Mouse (Mus musculus) intestine, embryonic 15.5 days (tissue): Measurements from ENCODE around the gene Atrnl1. TPM values are rescaled to one million over a fixed set of nuclear protein-coding genes. Genes with fewer than 3 reads are reported as not detected.

ENCODE experiments used
- ATAC-seq: fragments of 200-750 bp; cut with Nextera tagmentation; 2 replicates; pipeline ENCODE4 v1.8.0; 2017; ENCODE audit warnings: moderate TSS enrichment, moderate library complexity
- H3K27ac ChIP-seq: fragments of 300-500 bp; sonication (generic); 2 replicates; pipeline ENCODE4 v1.5.1; 2015; ENCODE audit warnings: mild to moderate bottlenecking, inconsistent platforms
- H3K27me3 ChIP-seq: fragments of 300-500 bp; sonication (generic); replicated peaks from 2 replicates; pipeline ENCODE4 v1.6.1; 2015; ENCODE audit warnings: inconsistent platforms
- H3K36me3 ChIP-seq: fragments of 300-500 bp; sonication (generic); 2 replicates; pipeline ENCODE4 v1.6.1; 2015; ENCODE audit warnings: inconsistent platforms
- H3K4me1 ChIP-seq: fragments of 300-500 bp; sonication (generic); replicated peaks from 2 replicates; pipeline ENCODE4 v1.6.1; 2015; ENCODE audit warnings: inconsistent platforms
- H3K4me2 ChIP-seq: fragments of 300-500 bp; sonication (generic); replicated peaks from 2 replicates; pipeline ENCODE4 v1.6.1; 2015; ENCODE audit warnings: mild to moderate bottlenecking, inconsistent platforms
- H3K4me3 ChIP-seq: fragments of 300-500 bp; sonication (generic); replicated peaks from 2 replicates; pipeline ENCODE4 v1.5.1; 2015; ENCODE audit warnings: inconsistent platforms
- H3K9ac ChIP-seq: fragments of 300-500 bp; sonication (generic); 2 replicates; pipeline ENCODE4 v1.6.1; 2015; ENCODE audit warnings: inconsistent platforms
- H3K9me3 ChIP-seq: fragments of 300-500 bp; sonication (generic); 2 replicates; pipeline ENCODE4 v1.6.1; 2016; ENCODE audit warnings: inconsistent platforms
- WGBS: fragments of 180-500 bp; shearing (Covaris S2); methylation state at CpG from one replicate; pipeline ENCODE4 v1.1.7; 2015; 5-methylcytosine and 5-hydroxymethylcytosine counted together
- polyA plus RNA-seq: library from polyadenylated mRNA; unstranded; fragments of >200 nt; fragmentation: Nextera tagmentation; extraction: Ambion mirVana; gene quantifications from 2 replicates; pipeline ENCODE4 v1.2.1, GENCODE M21; 2015

Gene Atrnl1
- polyA plus RNA-seq, 1 experiment from 2014 or later: 4.6 TPM

DNA sequence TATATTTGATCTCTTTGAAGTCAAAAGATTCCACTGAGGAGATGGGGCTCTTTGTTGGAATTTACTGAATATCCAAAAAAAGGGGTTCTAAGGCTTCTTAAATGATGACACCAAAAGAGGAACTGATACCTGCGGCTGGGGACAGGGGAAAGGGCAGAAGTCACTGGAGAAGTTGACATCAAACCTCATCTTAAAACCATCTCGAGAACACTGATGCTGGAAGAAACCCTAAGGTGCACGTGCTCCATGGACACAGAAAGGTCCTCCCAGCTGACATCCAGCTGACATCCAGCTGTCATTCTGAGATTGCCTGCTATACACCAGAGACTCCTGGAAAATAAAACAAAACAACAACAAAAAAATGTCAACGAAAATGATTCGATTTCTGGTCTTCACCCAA, 19.9 kb upstream of the Atrnl1 start:
- H3K4me3 ChIP-seq: no peak overlapping the region
- 68% methylated on average over 5 of the region's 5 CpGs for WGBS

DNA sequence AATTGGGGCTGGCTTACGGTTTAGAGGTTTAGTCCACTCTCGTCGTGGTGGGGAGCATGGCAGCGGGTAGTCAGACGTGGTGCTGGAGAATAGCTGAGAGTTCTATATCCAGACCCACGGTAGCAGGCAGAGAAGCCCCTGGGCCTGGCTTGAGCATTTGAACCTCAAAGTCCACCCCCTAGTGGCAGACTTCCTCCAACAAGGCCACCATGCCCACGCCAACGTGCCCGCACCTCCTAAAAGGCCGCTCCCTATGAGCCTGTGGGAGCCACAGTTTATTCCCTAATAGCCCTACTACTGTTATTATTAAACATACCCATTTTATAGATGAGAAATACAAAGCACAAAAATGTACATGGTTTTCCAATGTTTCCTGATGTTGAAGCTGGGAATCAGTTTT, 19.2 kb upstream of the Atrnl1 start:
- H3K4me2 ChIP-seq: no peak overlapping the region
- no peaks in the 10 kb centered on the region for H3K4me1 ChIP-seq
- no peak overlapping the region for H3K9ac ChIP-seq
- no peaks in the 10 kb centered on the region for H3K36me3 ChIP-seq
- H3K27ac ChIP-seq: no peak overlapping the region
- ATAC-seq: no peak
- H3K9me3 ChIP-seq: no peaks in the 10 kb centered on the region
- WGBS: 82% methylated on average over 10 of the region's 10 CpGs
- no peaks in the 10 kb centered on the region for H3K27me3 ChIP-seq
- no peak overlapping the region for H3K4me3 ChIP-seq

More for the DNA sequence above, 19.9 kb upstream of the Atrnl1 start:
- Histone ChIP-seq H3K4me2 (no peak overlapping the region), H3K4me1 (no peaks in the 10 kb centered on the region), H3K9ac (no peak overlapping the region), H3K27ac (no peak overlapping the region), H3K9me3 (no peaks in the 10 kb centered on the region), H3K27me3 (no peaks in the 10 kb centered on the region), H3K36me3 (no peaks in the 10 kb centered on the region)
- no peak for ATAC-seq

DNA sequence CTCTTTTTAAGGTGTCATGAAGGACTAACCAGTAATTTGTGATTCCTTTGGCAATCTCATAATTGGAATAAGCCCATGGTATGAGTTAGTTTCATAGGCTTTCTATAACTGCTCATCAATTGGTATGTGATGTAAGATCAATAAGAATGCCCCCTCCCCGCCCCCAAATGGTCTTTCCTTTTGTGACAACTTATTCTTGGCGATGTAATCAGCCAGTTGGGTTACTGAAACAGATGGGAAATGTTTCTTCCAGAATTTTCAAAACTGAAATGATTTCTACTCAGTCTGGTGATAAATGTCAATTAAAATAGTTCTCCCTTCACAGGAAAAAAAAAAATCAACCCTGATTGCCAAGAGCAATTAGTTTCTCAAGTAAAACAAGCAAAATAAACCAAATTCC, 18.5 kb upstream of the Atrnl1 start:
- H3K4me2 ChIP-seq: no peak overlapping the region
- no peak overlapping the region for H3K27ac ChIP-seq
- no peak overlapping the region for H3K4me3 ChIP-seq
- no peaks in the 10 kb centered on the region for H3K9me3 ChIP-seq
- H3K36me3 ChIP-seq: no peaks in the 10 kb centered on the region
- 81% methylated on average over 2 of the region's 2 CpGs for WGBS
- no peaks in the 10 kb centered on the region for H3K27me3 ChIP-seq
- H3K4me1 ChIP-seq: no peaks in the 10 kb centered on the region
- no peak overlapping the region for H3K9ac ChIP-seq
- ATAC-seq: no peak

DNA sequence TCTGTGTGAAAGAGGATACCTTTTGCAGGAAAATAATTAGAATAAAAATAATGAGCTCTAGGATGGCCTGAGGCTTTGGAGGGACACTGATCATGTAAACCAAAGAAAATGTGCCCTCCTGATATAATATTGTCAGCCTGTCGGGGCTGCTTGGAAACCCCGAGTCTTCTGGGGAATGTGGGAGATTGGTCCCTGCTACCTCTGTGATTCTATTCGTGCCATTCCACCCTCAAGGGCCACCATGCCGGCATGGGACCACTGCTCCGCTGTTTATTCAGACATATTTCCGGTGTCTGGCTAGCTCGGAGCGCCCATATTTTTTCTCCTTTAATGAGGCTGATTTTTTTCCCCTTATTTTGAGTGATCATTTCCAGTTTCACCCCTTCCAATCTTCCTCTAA, 11.7 kb upstream of the Atrnl1 start:
- 64% methylated on average over 8 of the region's 8 CpGs for WGBS
- Histone ChIP-seq H3K4me1 (peaks cover 5% of the 10 kb centered on the region), H3K4me2 (no peak overlapping the region), H3K9me3 (no peaks in the 10 kb centered on the region), H3K27ac (no peak overlapping the region), H3K36me3 (no peaks in the 10 kb centered on the region), H3K4me3 (no peak overlapping the region), H3K27me3 (no peaks in the 10 kb centered on the region), H3K9ac (no peak overlapping the region)
- no peak for ATAC-seq

DNA sequence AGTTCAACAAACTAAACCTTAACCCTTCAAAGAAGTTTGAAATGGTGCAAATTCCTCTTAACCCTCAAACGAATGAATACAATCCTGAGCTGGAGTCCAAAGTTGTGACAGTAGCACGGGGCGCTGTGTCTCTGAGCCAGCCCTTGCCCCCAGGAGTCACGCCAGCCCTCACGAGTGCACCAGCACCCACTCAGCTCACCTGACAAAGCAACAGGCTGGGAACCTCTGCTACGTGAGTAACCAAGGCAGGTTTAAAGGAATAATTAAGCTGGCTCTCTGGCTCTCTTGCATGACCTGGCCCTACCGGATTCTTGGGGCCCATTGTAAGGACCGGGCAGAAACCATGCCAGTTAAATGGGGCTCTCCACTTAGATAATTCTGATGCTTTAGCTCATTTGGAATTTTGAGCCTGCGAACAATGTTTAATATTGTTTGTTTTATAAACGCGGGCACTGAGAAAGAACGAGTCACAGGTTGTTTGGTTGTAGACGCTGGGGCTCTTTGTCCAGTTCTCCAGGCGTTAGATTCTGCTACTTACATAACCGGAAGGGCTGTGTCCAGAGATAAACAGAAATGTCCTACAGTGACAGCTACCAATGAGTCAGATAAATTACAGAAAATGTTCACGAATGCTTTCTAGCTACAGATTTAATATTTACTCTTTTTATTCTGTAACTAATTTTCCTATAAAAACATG, 10.5 kb upstream of the Atrnl1 start:
- Histone ChIP-seq H3K27me3 (no peaks in the 10 kb centered on the region), H3K9me3 (no peaks in the 10 kb centered on the region), H3K4me2 (peak overlapping the region; percentile 15; the same call in 1 of the 2 replicates), H3K9ac (no peak overlapping the region), H3K36me3 (no peaks in the 10 kb centered on the region), H3K4me1 (peaks cover 5% of the 10 kb centered on the region), H3K27ac (no peak overlapping the region), H3K4me3 (no peak overlapping the region)
- no peak for ATAC-seq
- 42% methylated on average over 16 of the region's 16 CpGs for WGBS

DNA sequence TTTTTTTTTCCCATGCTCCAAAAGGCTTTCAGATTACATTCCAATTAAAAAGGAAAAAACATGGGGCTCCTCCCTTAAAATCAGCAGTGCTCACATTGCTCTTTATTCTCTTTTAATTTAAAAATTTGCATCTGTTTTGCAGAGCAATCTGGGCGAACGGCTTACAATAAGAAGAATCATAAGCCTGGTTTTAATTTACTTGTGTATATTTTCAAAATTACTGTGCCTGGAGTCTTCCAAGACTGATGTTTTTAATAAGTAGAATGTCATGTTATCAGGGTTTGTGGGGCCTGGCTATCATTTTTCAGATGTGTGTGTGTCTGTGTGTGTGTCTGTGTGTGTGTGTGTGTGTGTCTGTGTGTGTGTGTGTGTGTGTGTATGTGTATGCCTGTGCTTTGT, 9.9 kb upstream of the Atrnl1 start:
- H3K36me3 ChIP-seq: no peaks in the 10 kb centered on the region
- ATAC-seq: no peak
- no peak overlapping the region for H3K4me3 ChIP-seq
- no peak overlapping the region for H3K4me2 ChIP-seq
- WGBS: 82% methylated on average over 2 of the region's 2 CpGs
- no peak overlapping the region for H3K9ac ChIP-seq
- H3K27ac ChIP-seq: no peak overlapping the region
- H3K27me3 ChIP-seq: no peaks in the 10 kb centered on the region
- no peaks in the 10 kb centered on the region for H3K9me3 ChIP-seq
- H3K4me1 ChIP-seq: peaks cover 5% of the 10 kb centered on the region

DNA sequence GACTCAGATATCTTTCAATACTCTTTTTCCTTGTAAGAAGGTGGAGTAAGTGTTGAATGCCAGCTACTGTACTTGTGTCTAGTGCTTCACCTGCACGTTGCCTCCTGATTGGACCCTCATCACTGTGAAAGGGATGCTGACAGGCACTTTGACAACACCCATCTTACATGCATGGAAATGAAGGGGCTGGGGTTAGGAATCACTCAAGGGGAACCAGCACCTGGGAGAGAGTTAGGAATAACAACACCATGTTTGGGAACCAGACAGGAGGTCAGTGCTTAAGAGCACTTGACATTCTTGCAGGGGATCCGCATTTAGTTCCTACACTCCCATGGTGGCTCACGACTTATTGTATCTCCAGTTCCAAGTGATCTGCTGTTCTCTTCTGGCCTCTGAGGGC, 7.2 kb upstream of the Atrnl1 start:
- H3K9me3 ChIP-seq: no peaks in the 10 kb centered on the region
- no peak overlapping the region for H3K4me3 ChIP-seq
- no peaks in the 10 kb centered on the region for H3K27me3 ChIP-seq
- no peaks in the 10 kb centered on the region for H3K36me3 ChIP-seq
- no peak overlapping the region for H3K27ac ChIP-seq
- 71% methylated on average over 3 of the region's 3 CpGs for WGBS
- no peak overlapping the region for H3K4me2 ChIP-seq
- ATAC-seq: no peak
- peaks cover 5% of the 10 kb centered on the region for H3K4me1 ChIP-seq
- H3K9ac ChIP-seq: no peak overlapping the region

DNA sequence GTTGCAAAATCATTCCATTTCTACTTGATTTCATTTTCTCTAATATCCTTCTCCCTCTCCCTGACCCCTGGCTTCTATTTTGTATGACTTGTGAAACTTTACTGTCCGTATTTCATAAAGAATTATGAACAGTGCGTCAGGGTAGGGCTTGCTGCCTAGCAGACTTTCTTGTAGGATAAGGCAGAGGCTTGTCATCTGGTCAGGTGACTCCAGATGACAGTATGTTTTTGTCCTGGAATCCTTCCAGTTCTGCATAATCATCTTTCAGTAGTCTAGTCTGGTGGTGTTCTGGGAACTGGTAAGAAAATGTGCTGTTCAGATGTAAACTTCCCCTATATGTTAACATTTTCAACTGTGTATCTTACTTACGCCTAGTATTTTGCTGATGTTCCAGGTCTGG, 4.9 kb upstream of the Atrnl1 start:
- H3K4me3 ChIP-seq: no peak overlapping the region
- H3K9me3 ChIP-seq: no peaks in the 10 kb centered on the region
- 53% methylated on average over 3 of the region's 3 CpGs for WGBS
- H3K4me2 ChIP-seq: no peak overlapping the region
- H3K27ac ChIP-seq: no peak overlapping the region
- ATAC-seq: no peak
- no peak overlapping the region for H3K9ac ChIP-seq
- H3K36me3 ChIP-seq: no peaks in the 10 kb centered on the region
- no peaks in the 10 kb centered on the region for H3K27me3 ChIP-seq
- peaks cover 4% of the 10 kb centered on the region; the same call in 1 of the 2 replicates for H3K4me1 ChIP-seq

DNA sequence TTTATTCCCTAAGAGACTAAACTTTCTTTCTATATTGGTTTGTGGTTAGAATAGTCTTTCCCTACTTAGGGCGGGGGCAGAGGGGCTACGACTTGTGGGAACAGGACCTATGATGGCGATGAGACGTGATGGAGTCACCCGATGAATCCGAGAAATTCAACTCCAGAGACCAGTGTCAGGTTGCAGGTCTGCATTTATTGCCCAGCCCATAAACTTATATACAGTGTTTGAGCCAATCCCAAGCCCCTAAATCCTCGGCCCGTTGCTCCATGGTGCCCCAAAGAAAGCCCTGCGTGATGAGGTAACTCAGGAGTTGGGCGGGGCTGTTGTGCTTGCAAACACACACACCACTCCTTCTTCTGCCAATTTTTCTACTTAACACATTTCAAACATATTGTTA, 4.5 kb upstream of the Atrnl1 start:
- 57% methylated on average over 10 of the region's 10 CpGs for WGBS
- no peak for ATAC-seq
- Histone ChIP-seq H3K4me3 (no peak overlapping the region), H3K36me3 (no peaks in the 10 kb centered on the region), H3K27ac (no peak overlapping the region; the same call in 1 of the 2 replicates), H3K9me3 (no peaks in the 10 kb centered on the region), H3K9ac (no peak overlapping the region), H3K4me1 (peaks cover 4% of the 10 kb centered on the region; the same call in 1 of the 2 replicates), H3K27me3 (no peaks in the 10 kb centered on the region), H3K4me2 (no peak overlapping the region)

DNA sequence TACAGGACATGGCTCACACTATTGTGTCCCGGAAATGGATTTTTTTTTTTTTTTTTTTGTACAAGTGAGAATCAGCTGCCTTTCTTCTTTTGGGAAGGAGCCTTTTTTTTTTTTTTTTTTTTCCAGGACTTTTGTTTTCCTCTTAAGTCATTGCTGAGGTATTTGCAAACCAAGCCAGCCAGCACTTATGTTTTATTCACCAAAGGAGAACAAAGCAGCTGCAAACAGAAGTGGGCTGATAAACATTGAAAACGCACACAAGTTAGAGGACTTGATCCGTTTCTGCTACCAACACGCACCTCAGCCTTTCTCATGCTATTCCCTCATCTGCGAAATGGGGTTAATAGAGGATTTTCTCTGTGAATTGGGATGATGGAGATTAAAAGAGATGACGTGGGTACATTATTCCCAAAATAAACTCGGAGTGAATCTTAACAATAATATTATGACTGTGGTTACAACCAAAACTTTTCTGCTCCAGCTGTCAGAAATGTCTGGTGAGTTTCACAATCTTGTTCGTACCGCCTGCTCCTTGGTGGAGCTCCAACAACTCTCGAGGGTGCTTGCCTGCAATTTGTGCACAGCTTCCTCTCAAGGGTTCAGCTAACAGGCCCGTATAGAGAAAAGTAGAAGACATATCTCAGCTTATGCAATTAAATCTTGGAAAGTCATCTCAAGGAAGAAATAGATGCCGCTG, 1.3 kb upstream of the Atrnl1 start:
- peak overlapping the region; percentile 98 for H3K4me2 ChIP-seq
- peaks cover 4% of the 10 kb centered on the region; the same call in 1 of the 2 replicates for H3K4me1 ChIP-seq
- peak overlapping the region; percentile 98 for H3K27ac ChIP-seq
- H3K9me3 ChIP-seq: no peaks in the 10 kb centered on the region
- no peaks in the 10 kb centered on the region for H3K27me3 ChIP-seq
- H3K4me3 ChIP-seq: peak overlapping the region; percentile 98
- peak overlapping the region; percentile 93 for H3K9ac ChIP-seq
- no peaks in the 10 kb centered on the region for H3K36me3 ChIP-seq
- 10% methylated on average over 12 of the region's 12 CpGs for WGBS
- ATAC-seq: no peak

DNA sequence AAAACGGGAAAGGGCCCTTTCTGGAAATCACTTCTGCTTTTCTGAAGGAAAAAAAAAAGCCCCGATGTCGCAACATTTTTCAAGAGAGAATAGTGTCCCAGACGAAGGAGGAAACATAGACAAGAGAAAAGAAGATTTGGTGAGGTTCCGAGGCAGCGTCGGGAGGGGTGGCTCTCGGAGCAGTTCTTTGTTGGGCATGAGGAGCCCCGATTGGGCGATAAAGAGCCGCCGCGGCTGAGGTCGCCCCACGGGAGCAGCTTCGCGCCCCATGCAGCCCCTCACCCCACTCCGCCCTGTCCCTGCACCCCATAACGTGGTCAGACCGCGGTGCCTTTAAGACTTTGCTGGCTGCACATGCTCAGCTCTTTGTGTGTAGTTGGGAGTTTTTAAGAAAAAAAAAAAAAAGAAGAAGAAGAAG, 767 bp upstream of the Atrnl1 start:
- WGBS: 0% methylated on average over 21 of the region's 21 CpGs
- Histone ChIP-seq H3K4me1 (peaks cover 4% of the 10 kb centered on the region; the same call in 1 of the 2 replicates), H3K9ac (peak overlapping the region; percentile 93), H3K9me3 (no peaks in the 10 kb centered on the region), H3K36me3 (no peaks in the 10 kb centered on the region), H3K27me3 (no peaks in the 10 kb centered on the region), H3K4me2 (peak overlapping the region; percentile 98), H3K27ac (peak overlapping the region; percentile 98), H3K4me3 (peak overlapping the region; percentile 98)
- no peak; the same call in none of the 2 replicates for ATAC-seq

DNA sequence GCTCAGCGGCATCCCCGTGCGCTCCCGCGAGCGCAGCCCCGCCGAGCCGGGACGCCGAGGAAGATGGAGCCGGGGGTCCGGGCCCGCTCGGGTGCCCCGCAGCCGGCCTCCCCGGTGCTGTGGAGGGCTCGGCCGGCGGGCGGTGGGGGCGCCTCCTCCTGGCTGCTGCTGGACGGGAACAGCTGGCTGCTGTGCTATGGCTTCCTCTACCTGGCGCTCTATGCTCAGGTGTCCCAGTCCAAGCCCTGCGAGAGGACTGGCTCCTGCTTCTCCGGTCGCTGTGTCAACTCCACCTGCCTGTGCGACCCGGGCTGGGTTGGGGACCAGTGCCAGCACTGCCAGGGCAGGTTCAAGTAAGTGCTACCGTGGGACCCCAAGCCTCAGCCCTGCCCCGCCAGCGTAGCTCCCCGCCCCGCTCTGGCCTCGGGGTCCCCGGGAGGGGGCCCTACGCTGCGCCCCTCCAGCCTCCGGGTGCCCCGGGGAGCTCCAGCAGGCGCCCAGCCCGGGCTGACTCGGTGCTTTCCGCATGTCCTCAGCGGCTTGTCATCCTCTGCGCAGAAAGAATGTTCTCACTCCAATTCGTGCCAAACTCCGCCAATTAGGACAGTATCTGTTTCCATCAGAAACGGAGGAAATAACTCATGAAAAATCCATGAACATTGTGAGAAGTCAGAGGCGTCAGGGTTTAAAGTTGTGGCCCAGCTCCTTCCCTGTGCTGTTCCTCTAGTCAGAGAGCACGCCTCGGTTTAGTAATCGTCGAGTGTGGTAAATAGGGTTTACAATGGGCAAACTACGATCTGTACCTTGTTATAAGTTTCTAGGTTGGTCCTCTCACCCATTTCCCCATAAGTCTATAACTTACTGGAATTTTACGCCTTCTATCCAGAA, 701 bp downstream of the Atrnl1 start:
- H3K4me1 ChIP-seq: peaks cover 4% of the 10 kb centered on the region; the same call in 1 of the 2 replicates
- ATAC-seq: peak; percentile 83
- H3K4me2 ChIP-seq: peak overlapping the region; percentile 98
- H3K4me3 ChIP-seq: peak overlapping the region; percentile 98
- no peaks in the 10 kb centered on the region for H3K9me3 ChIP-seq
- no peaks in the 10 kb centered on the region for H3K36me3 ChIP-seq
- under 1% methylated on average over 56 of the region's 57 CpGs for WGBS
- no peaks in the 10 kb centered on the region for H3K27me3 ChIP-seq
- H3K27ac ChIP-seq: peak overlapping the region; percentile 98
- peak overlapping the region; percentile 93 for H3K9ac ChIP-seq
